Mouse (Mus musculus) small intestine, adult 2 months (tissue): ENCODE data around the gene Car6.

ENCODE experiments used
- CTCF ChIP-seq: fragments of 200-500 bp; IDR thresholded peaks from 2 replicates; pipeline ENCODE4 v1.5.1; 2012; ENCODE audit warnings: low read depth, mild to moderate bottlenecking, control low read depth, inconsistent platforms, low read length, moderate library complexity, mixed read lengths; ENCODE audit not compliant: insufficient replicate concordance, insufficient read length; ENCODE audit errors: extremely low read depth
- POLR2A ChIP-seq: fragments of 200-500 bp; IDR thresholded peaks from 2 replicates; pipeline ENCODE4 v1.6.1; 2012; ENCODE audit warnings: low read depth, mild to moderate bottlenecking, control low read depth, inconsistent platforms, low read length, moderate library complexity

DNA sequence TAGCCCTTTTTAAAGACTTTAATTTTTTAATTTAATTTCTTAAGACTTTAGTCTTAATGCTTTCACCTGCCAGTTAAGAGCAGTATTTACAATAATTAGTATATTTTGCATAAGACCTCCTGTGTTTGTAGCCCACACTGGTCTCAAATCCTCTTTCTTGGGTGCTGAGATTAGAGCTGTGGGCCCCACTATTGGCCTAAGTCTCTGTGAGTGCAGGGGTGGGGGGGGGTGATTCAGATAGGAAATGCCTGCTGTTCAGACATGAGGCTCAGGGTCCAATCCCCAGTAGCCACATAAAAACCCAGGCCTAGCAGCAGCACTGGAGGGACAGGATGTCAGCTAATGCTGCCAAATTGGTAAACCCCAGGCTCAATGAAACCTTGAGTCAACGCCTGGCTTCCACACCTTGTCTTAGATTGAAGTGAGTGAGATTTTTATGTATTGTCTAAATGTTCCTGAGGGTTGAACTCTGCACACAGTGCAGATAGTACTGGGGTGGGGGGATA lies 39.3 kb upstream of the Car6 start:
- TF ChIP-seq POLR2A (no peak), CTCF (no peak)
